Mouse (Mus musculus) kidney, adult 2 months (tissue): ENCODE data around the gene Arel1.

Source experiments
- CTCF ChIP-seq: fragments of 200-500 bp; conservative IDR thresholded peaks from 2 replicates; pipeline ENCODE4 v1.5.1; 2011; ENCODE audit warnings: low read depth, mild to moderate bottlenecking, control low read depth, low read length, moderate library complexity, mixed read lengths; ENCODE audit not compliant: insufficient read depth, insufficient read length
- POLR2A ChIP-seq: fragments of 200-500 bp; IDR thresholded peaks from one replicate; pipeline ENCODE4 v1.6.1; 2011; ENCODE audit warnings: low read depth, low read length, control low read depth

GRCm38 (mm10) chr12:84968831-84969655 lies 1.7 kb downstream of the Arel1 start:
- TF ChIP-seq CTCF (no peak), POLR2A (no peak)
